Mouse (Mus musculus): Measurements from ENCODE around the gene Gpr160. TPM values are rescaled to one million over a fixed set of nuclear protein-coding genes. Genes with fewer than 3 reads are reported as not detected.

Gpr160 gene
- polyA plus RNA-seq, 2 experiments = 3.5 to 7.8 TPM

GRCm38 (mm10) chr3:30868176-30868575 is 12.4 kb downstream of the Gpr160 start:
- Histone ChIP-seq H3K27me3 (ENCODE audit: control insufficient read depth, insufficient read depth, low read length) (no peaks in the 10 kb centered on the region), H3K9me3 (ENCODE audit: control insufficient read depth, low read length) (no peaks in the 10 kb centered on the region), H3K36me3 (ENCODE audit: control insufficient read depth, insufficient read depth, low read length) (no peaks in the 10 kb centered on the region), H3K4me1 (ENCODE audit: control insufficient read depth, insufficient read depth, low read length) (no peaks in the 10 kb centered on the region), H3K4me2 (replicated peaks; ENCODE audit: low read depth, low read length, severe bottlenecking) (no peak overlapping the region), H3K9ac (ENCODE audit: low read depth, low read length, severe bottlenecking) (no peak overlapping the region), H3K4me3 (replicated peaks; ENCODE audit: low read length) (no peak overlapping the region), H3K27ac (replicated peaks; ENCODE audit: low read depth, low read length) (no peak overlapping the region)
- TF ChIP-seq POLR2A (IDR thresholded peaks at IDR 0.05; ENCODE audit: borderline replicate concordance, extremely low read depth, insufficient read depth, insufficient read length) = no peak
- ATAC-seq (ENCODE audit: low FRiP score, low read depth) (no peak), DNase-seq (ENCODE audit: low spot score) (no peak)
- 82% methylated on average over 5 of the region's 5 CpGs for WGBS

DNA sequence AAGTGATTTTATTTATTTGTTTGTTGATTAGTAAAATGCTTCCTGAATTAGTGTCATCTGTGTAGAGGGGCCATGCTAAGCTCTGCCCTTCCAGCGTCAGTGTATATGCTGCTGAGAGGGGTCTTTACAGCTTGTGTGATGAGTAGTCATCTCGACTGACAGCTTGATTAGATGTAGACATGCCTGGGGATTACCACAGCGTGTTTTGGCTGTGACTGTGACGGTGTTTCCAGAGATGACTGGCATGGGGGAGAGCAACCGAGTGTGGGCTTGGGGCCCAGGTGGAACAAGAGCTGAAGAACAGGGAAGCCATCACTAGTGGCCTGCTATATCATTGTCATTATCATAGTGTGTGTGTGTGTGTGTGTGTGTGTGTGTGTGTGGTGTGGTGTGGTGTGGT is 12.9 kb downstream of the Gpr160 start:
- 76% methylated on average over 5 of the region's 5 CpGs for WGBS
- DNase-seq (ENCODE audit: low spot score) (no peak), ATAC-seq (ENCODE audit: low FRiP score, low read depth) (no peak)
- Histone ChIP-seq H3K4me3 (replicated peaks; ENCODE audit: low read length) (no peak overlapping the region), H3K4me2 (replicated peaks; ENCODE audit: low read depth, low read length, severe bottlenecking) (no peak overlapping the region), H3K27me3 (ENCODE audit: control insufficient read depth, insufficient read depth, low read length) (no peaks in the 10 kb centered on the region), H3K9ac (ENCODE audit: low read depth, low read length, severe bottlenecking) (no peak overlapping the region), H3K36me3 (ENCODE audit: control insufficient read depth, insufficient read depth, low read length) (no peaks in the 10 kb centered on the region), H3K4me1 (ENCODE audit: control insufficient read depth, insufficient read depth, low read length) (no peaks in the 10 kb centered on the region), H3K9me3 (ENCODE audit: control insufficient read depth, low read length) (no peaks in the 10 kb centered on the region), H3K27ac (replicated peaks; ENCODE audit: low read depth, low read length) (no peak overlapping the region)
- TF ChIP-seq POLR2A (IDR thresholded peaks at IDR 0.05; ENCODE audit: borderline replicate concordance, extremely low read depth, insufficient read depth, insufficient read length) = no peak

DNA sequence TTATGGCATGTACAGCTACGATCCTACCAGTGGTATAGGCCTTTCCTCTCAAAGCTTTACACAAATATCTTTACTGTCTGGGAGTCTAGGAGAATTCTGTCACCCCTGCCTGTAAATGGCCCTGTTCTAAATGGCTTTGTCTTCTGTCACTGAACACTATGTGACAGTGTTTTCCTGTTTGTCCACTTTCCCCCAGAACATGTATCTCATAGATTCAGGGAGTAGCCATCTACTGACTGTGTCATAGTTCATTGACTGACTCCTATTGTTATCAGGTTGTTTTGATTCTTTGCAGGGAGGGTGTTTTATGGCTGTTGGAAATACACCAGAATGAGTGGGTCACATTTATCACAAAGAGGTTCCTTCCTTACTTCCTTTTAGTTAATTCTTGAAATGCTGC is 14.2 kb downstream of the Gpr160 start:
- Histone ChIP-seq H3K27me3 (ENCODE audit: control insufficient read depth, insufficient read depth, low read length) (no peaks in the 10 kb centered on the region), H3K4me2 (replicated peaks; ENCODE audit: low read depth, low read length, severe bottlenecking) (no peak overlapping the region), H3K9me3 (ENCODE audit: control insufficient read depth, low read length) (no peaks in the 10 kb centered on the region), H3K36me3 (ENCODE audit: control insufficient read depth, insufficient read depth, low read length) (no peaks in the 10 kb centered on the region), H3K27ac (replicated peaks; ENCODE audit: low read depth, low read length) (no peak overlapping the region), H3K4me1 (ENCODE audit: control insufficient read depth, insufficient read depth, low read length) (no peaks in the 10 kb centered on the region), H3K9ac (ENCODE audit: low read depth, low read length, severe bottlenecking) (no peak overlapping the region), H3K4me3 (replicated peaks; ENCODE audit: low read length) (no peak overlapping the region)
- ATAC-seq (ENCODE audit: low FRiP score, low read depth) (no peak; the same call in 1 of the 2 replicates), DNase-seq (ENCODE audit: low spot score) (no peak)
- 91% methylated on average over 1 of the region's 1 CpGs for WGBS
- no peak for TF ChIP-seq POLR2A (IDR thresholded peaks at IDR 0.05; ENCODE audit: borderline replicate concordance, extremely low read depth, insufficient read depth, insufficient read length)

DNA sequence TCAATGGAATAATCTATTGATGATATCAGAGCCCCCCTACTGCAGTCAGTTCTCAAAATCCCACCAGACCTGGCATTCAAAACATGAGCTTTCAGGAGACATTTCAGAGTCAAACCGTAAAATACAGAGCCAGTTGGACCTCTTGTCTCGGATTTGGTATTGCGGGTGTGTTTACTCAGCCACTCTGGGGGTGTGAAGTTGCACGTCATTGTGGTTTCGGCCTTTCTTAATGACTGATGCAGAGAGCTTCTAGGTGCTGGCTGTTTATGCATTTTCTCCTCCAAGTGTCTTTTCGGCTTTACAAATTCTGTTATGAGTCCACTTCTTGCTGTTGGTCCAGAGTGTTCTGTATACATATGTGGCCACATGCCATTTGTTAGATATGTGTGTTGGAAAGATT is 21.0 kb downstream of the Gpr160 start:
- Histone ChIP-seq H3K4me2 (replicated peaks; ENCODE audit: low read depth, low read length, severe bottlenecking) (no peak overlapping the region), H3K27ac (replicated peaks; ENCODE audit: low read depth, low read length) (no peak overlapping the region), H3K9ac (ENCODE audit: low read depth, low read length, severe bottlenecking) (no peak overlapping the region), H3K4me3 (replicated peaks; ENCODE audit: low read length) (no peak overlapping the region), H3K27me3 (ENCODE audit: control insufficient read depth, insufficient read depth, low read length) (no peaks in the 10 kb centered on the region), H3K36me3 (ENCODE audit: control insufficient read depth, insufficient read depth, low read length) (no peaks in the 10 kb centered on the region), H3K9me3 (ENCODE audit: control insufficient read depth, low read length) (no peaks in the 10 kb centered on the region), H3K4me1 (ENCODE audit: control insufficient read depth, insufficient read depth, low read length) (no peaks in the 10 kb centered on the region)
- WGBS = 71% methylated on average over 6 of the region's 6 CpGs
- DNase-seq (ENCODE audit: low spot score) (no peak), ATAC-seq (ENCODE audit: low FRiP score, low read depth) (no peak)
- no peak for TF ChIP-seq POLR2A (IDR thresholded peaks at IDR 0.05; ENCODE audit: borderline replicate concordance, extremely low read depth, insufficient read depth, insufficient read length)

DNA sequence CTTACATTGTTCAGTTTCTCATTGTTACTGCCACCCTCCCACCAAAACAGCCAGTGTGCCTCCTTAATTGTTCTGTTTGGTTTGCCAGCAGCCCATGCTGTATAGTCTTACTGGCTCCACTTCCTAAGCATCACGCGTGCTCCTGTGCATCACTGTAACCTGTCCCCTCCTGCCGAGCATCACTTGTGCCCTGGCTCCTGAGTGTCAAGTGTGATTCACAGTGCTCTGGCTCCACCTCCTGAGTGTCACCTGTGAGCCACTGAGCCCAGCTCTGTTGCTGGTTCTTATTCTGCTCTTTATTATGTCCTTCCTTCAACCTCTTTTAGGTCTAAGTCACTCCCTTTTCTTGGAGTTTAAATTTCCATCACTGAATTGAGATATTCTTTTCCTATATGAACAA is 31.7 kb downstream of the Gpr160 start:
- WGBS = 97% methylated on average over 3 of the region's 3 CpGs
- H3K4me1 ChIP-seq (ENCODE audit: control insufficient read depth, insufficient read depth, low read length) = no peaks in the 10 kb centered on the region
- no peak overlapping the region for H3K4me3 ChIP-seq (replicated peaks; ENCODE audit: low read length)
- no peaks in the 10 kb centered on the region for H3K27me3 ChIP-seq (ENCODE audit: control insufficient read depth, insufficient read depth, low read length)
- ATAC-seq (ENCODE audit: low FRiP score, low read depth) = no peak
- no peaks in the 10 kb centered on the region for H3K9me3 ChIP-seq (ENCODE audit: control insufficient read depth, low read length)
- no peak for TF ChIP-seq POLR2A (IDR thresholded peaks at IDR 0.05; ENCODE audit: borderline replicate concordance, extremely low read depth, insufficient read depth, insufficient read length)
- H3K9ac ChIP-seq (ENCODE audit: low read depth, low read length, severe bottlenecking) = no peak overlapping the region
- DNase-seq (ENCODE audit: low spot score) = no peak
- no peaks in the 10 kb centered on the region for H3K36me3 ChIP-seq (ENCODE audit: control insufficient read depth, insufficient read depth, low read length)
- no peak overlapping the region for H3K27ac ChIP-seq (replicated peaks; ENCODE audit: low read depth, low read length)
- H3K4me2 ChIP-seq (replicated peaks; ENCODE audit: low read depth, low read length, severe bottlenecking) = no peak overlapping the region

DNA sequence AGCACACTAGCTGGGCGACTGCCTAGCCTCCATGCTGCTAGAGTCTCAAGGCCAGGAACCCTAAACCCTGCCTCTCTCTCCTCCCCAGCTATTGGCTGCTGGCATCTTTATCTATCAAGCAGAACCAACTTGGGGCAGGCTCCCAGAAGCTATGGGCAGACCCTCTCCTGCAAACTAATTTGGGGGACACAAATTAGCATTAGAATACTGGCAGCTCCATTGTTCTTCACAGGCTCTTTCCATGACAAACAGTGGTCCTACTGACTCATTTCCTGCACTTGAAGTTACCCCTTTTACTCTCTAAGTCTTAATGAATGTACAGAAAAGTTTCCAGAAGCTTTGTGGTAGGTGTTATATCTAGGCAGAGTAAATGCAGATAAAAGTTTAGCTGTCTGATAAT is 33.3 kb downstream of the Gpr160 start:
- H3K36me3 ChIP-seq (ENCODE audit: control insufficient read depth, insufficient read depth, low read length) = peaks cover under 1% of the 10 kb centered on the region; the same call in 1 of the 2 replicates
- no peaks in the 10 kb centered on the region for H3K27me3 ChIP-seq (ENCODE audit: control insufficient read depth, insufficient read depth, low read length)
- 21% methylated on average over 1 of the region's 1 CpGs for WGBS
- TF ChIP-seq POLR2A (IDR thresholded peaks at IDR 0.05; ENCODE audit: borderline replicate concordance, extremely low read depth, insufficient read depth, insufficient read length) = no peak
- no peak overlapping the region for H3K27ac ChIP-seq (replicated peaks; ENCODE audit: low read depth, low read length)
- H3K4me1 ChIP-seq (ENCODE audit: control insufficient read depth, insufficient read depth, low read length) = no peaks in the 10 kb centered on the region
- no peak for ATAC-seq (ENCODE audit: low FRiP score, low read depth)
- H3K9me3 ChIP-seq (ENCODE audit: control insufficient read depth, low read length) = no peaks in the 10 kb centered on the region
- H3K4me2 ChIP-seq (replicated peaks; ENCODE audit: low read depth, low read length, severe bottlenecking) = no peak overlapping the region
- DNase-seq (ENCODE audit: low spot score) = no peak
- H3K9ac ChIP-seq (ENCODE audit: low read depth, low read length, severe bottlenecking) = no peak overlapping the region
- no peak overlapping the region for H3K4me3 ChIP-seq (replicated peaks; ENCODE audit: low read length)
